Mouse (Mus musculus): Measurements from ENCODE around the gene Eya2. TPM values are rescaled to one million over a fixed set of nuclear protein-coding genes. Genes with fewer than 3 reads are reported as not detected.

Gene Eya2
- total and polyA plus RNA-seq, 3 experiments: not detected

- TF ChIP-seq POLR2A (IDR thresholded peaks at IDR 0.05; ENCODE audit: control insufficient read depth in 1 of 2, insufficient read depth in 1 of 2, low read depth in 1 of 2, low read length in 2 of 2, poor library complexity in 1 of 2): no peak
Observed at GRCm38 (mm10) chr2:165598139-165598538, 3.3 kb downstream of the Eya2 start (continued).

- no peaks in the 10 kb centered on the region for H3K36me3 ChIP-seq (ENCODE audit: control insufficient read depth in 1 of 2, insufficient read depth in 2 of 2, low read length in 2 of 2)
Observed at GRCm38 (mm10) chr2:165599566-165599965, 4.7 kb downstream of the Eya2 start.

GRCm38 (mm10) chr2:165600926-165601325 lies 6.1 kb downstream of the Eya2 start:
- Histone ChIP-seq H3K4me3 (ENCODE audit: control insufficient read depth in 1 of 2, insufficient read depth in 1 of 2, low read depth in 2 of 2, low read length in 2 of 2) (no peak overlapping the region), H3K36me3 (ENCODE audit: control insufficient read depth in 1 of 2, insufficient read depth in 2 of 2, low read length in 2 of 2) (no peaks in the 10 kb centered on the region), H3K4me1 (ENCODE audit: control insufficient read depth in 1 of 2, insufficient read depth in 2 of 2, low read length in 2 of 2) (no peaks in the 10 kb centered on the region), H3K79me2 (ENCODE audit: control insufficient read depth, insufficient read depth, low read length, poor library complexity) (no peaks in the 10 kb centered on the region), H3K27ac (ENCODE audit: control insufficient read depth, low read depth, low read length) (no peak overlapping the region), H3K27me3 (ENCODE audit: control insufficient read depth in 1 of 2, insufficient read depth in 2 of 2, low read length in 2 of 2) (no peaks in the 10 kb centered on the region), H3K9ac (ENCODE audit: control insufficient read depth, low read depth, low read length, poor library complexity, severe bottlenecking) (no peak overlapping the region), H3K9me3 (replicated peaks; ENCODE audit: insufficient read depth, low read length) (no peaks in the 10 kb centered on the region)
- TF ChIP-seq TBP (IDR thresholded peaks at IDR 0.05; ENCODE audit: low read depth, low read length) (no peak), MEF2A (IDR thresholded peaks at IDR 0.05; ENCODE audit: extremely low read depth, insufficient replicate concordance, low read depth, low read length, poor library complexity, severe bottlenecking) (no peak), ZKSCAN1 (IDR thresholded peaks at IDR 0.05; ENCODE audit: low read depth, low read length) (no peak), RCOR1 (IDR thresholded peaks at IDR 0.05; ENCODE audit: low read depth, low read length) (no peak), ZC3H11A (IDR thresholded peaks at IDR 0.05; ENCODE audit: low read depth, low read length) (no peak), ZMIZ1 (IDR thresholded peaks at IDR 0.05; ENCODE audit: low read depth, low read length) (no peak), MXI1 (IDR thresholded peaks at IDR 0.05; ENCODE audit: low read depth, low read length) (no peak), USF2 (IDR thresholded peaks at IDR 0.05; ENCODE audit: borderline replicate concordance in 1 of 2, insufficient read depth in 1 of 2, low read depth in 1 of 2, low read length in 2 of 2) (no peak), HCFC1 (IDR thresholded peaks at IDR 0.05; ENCODE audit: low read depth, low read length) (no peak), TAL1 (IDR thresholded peaks at IDR 0.05; ENCODE audit: low read length) (no peak), MAFK (IDR thresholded peaks at IDR 0.05; ENCODE audit: borderline replicate concordance, low read depth, low read length) (no peak), MAX (IDR thresholded peaks at IDR 0.05; ENCODE audit: low read length) (no peak), EP300 (IDR thresholded peaks at IDR 0.05; ENCODE audit: low read depth in 1 of 2, low read length in 2 of 2) (no peak)
- no peak for DNase-seq (ENCODE audit: low read depth, low spot score)

More at GRCm38 (mm10) chr2:165599566-165599965, 4.7 kb downstream of the Eya2 start:
- no peak overlapping the region for H3K4me3 ChIP-seq (ENCODE audit: control insufficient read depth in 1 of 2, insufficient read depth in 1 of 2, low read depth in 2 of 2, low read length in 2 of 2)
- no peak for DNase-seq (ENCODE audit: low read depth, low spot score)
- H3K27ac ChIP-seq (ENCODE audit: control insufficient read depth, low read depth, low read length): no peak overlapping the region
- H3K9ac ChIP-seq (ENCODE audit: control insufficient read depth, low read depth, low read length, poor library complexity, severe bottlenecking): no peak overlapping the region
- no peaks in the 10 kb centered on the region for H3K4me1 ChIP-seq (ENCODE audit: control insufficient read depth in 1 of 2, insufficient read depth in 2 of 2, low read length in 2 of 2)
- no peaks in the 10 kb centered on the region for H3K9me3 ChIP-seq (replicated peaks; ENCODE audit: insufficient read depth, low read length)
- H3K79me2 ChIP-seq (ENCODE audit: control insufficient read depth, insufficient read depth, low read length, poor library complexity): no peaks in the 10 kb centered on the region
- TF ChIP-seq BHLHE40 (IDR thresholded peaks at IDR 0.05; ENCODE audit: borderline replicate concordance, low read depth, low read length) (no peak), HCFC1 (IDR thresholded peaks at IDR 0.05; ENCODE audit: low read depth, low read length) (no peak)
- H3K27me3 ChIP-seq (ENCODE audit: control insufficient read depth in 1 of 2, insufficient read depth in 2 of 2, low read length in 2 of 2): no peaks in the 10 kb centered on the region
